Mouse (Mus musculus) cerebellum, adult (tissue): ENCODE data around the gene Gmfg.

Source experiments
- ATAC-seq: cut with Nextera tagmentation; 2 replicates; pipeline ENCODE4 v1.9.2; 2017; ENCODE audit warnings: mild to moderate bottlenecking, moderate library complexity, mixed read lengths; ENCODE audit not compliant: insufficient number of reproducible peaks, low FRiP score, low TSS enrichment

Gene Gmfg

DNA sequence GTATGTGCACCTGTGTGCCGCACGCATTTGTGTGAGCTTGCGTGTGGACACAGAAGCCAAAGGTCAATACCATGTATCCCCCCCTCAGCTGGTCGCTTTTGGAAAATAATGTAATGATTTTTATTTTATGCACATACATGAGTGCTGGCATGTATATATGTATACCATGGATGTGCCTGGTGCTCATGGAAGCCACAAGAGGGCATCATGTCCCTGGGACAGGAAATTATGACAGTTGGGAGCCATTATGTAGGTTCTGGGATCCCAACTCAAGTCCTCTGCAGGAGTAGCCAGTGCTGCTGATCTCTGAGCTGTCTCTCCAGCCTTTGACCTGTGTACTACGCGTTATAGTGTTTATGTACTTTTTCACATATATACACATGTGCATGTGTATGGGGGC lies 38.9 kb downstream of the Gmfg start:
- ATAC-seq = no peak

DNA sequence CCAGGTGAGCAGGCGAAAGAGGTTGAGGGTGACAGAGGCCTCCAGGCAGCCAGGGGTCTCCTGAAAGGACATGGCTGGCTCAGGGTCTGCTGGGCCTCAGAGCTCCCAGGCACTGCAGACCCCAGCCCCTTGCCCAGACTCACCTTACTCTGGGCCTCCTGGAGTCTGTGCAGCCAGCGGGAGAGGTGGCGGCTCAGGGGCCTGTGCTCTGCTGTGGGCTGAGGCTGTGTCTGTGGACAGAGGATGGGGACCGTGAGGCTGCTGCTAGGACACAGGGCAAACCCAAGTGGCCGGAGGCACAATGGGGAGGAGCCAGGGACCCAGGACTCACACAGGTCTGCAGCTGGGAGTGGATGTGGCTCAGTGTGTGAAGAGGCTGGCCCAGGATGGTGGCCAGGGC lies 40.1 kb downstream of the Gmfg start:
- ATAC-seq = no peak

DNA sequence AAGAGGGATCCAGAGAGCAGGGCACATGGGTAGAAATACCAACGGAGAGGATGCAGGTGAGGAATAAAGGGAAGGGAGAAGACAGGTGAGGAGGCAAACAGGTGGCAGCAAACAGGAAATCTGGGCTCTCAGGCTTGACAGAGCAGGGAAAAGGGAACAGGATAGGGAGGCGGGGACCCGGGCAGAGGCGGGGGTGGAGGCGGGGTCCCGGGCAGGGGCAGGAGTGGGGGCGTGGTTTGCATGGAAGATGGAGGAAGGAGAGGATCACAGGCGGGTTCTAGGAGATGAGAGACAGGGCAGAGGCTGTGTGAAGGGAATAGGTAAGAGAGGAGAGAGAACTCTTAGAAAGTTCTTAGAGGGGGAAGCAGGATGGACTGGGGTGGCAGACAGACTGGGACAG lies 41.6 kb downstream of the Gmfg start:
- ATAC-seq = no peak

DNA sequence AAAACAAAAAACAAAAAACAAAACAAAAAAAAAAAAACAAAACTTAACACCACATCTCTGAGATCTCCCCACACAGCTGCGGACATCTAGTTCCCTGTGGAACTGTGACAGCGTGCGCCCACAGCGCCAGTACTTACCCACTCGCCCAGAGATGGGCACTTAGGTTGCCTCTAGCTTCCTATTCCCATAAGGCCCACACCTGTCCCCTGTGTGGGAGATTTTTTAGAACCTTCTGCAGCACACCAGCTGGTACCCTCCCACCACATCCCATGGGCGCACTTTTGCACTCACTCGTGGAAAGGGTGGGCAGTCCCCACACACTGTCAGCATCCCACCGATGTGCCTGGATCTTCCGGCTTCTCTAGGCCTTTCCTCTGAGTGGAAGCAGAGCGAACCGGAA lies 45.6 kb downstream of the Gmfg start:
- no peak for ATAC-seq

DNA sequence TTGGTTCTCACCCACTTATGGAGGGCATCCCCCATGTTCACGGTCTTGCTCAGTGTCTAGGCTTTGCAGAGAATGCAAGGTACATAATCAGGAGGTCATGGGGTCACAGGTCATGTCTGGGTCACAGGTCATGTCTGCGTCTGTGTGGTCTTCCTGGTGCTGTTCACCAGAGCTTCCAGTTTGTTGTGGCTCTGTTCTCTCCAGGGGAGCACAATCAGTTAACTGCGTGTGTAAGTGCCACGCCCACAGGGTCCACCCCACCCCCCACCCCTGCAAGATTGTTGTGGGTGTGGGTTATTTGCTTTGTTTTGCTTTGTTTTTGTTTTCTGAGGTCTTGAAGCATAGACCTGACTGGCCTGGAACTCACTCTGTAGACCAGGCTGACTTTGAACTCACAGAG lies 46.9 kb downstream of the Gmfg start:
- no peak for ATAC-seq

DNA sequence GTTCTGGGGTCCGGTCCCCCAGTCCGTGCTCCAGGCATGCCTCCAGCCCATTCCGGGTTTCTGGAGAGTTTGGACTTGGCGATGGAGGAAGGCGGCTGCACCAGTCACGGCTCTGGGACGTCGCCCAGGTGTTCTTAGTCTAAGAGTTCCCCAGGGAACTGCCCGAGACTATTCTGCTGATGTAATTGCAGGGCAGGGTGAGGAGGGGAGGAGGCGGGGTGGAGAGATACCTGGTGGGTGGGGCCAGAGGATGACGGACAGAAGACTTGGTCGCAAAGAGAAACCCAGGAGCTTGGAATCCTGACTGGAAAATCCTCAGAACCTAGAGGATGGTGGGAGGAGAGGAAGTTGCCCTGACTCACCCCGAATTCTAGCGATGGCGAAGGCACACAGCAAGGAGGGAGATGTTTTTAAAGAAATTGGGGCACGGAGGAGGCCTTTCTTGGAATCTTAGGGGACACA lies 50.8 kb downstream of the Gmfg start:
- ATAC-seq = no peak

DNA sequence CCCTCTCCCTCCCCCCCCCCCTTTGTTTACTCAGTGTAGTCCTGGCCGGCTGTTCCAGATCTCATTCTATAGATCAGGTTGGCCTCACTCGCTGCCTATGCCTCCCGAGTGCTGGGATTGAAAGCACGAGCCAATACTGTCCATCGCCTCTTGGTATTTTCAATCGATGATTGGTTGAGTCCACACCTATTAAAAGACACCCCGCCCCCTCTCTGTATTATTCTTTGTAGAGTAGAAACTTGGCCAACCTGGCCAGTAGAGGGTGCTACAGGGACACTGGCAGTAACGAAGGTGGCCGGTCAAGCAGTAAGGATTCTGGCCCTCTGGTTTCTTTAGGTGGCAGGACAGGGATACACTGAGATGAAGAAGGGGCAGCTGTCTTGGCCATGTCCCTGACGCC lies 53.2 kb downstream of the Gmfg start:
- peak; percentile 81 for ATAC-seq

DNA sequence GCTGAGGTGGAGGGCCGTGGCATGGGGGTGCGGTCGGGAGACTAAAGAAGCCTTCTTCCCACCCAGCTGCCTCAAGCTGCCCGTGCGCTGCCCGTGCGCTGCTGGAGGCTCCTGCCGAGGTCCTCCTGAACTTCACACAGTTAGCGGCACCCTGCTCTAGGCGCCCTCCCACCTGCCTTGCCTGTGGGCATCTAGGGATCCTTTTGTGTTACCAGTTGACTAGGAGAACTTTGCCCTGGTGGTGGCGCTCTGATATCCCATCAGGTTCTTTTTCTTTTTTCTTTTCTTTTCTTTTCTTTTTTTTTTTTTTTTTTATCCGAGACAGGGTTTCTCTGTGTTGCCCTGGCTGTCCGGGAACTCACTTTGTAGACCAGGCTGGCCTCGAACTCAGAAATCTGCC lies 53.7 kb downstream of the Gmfg start:
- no peak; the same call in 1 of the 2 replicates for ATAC-seq

DNA sequence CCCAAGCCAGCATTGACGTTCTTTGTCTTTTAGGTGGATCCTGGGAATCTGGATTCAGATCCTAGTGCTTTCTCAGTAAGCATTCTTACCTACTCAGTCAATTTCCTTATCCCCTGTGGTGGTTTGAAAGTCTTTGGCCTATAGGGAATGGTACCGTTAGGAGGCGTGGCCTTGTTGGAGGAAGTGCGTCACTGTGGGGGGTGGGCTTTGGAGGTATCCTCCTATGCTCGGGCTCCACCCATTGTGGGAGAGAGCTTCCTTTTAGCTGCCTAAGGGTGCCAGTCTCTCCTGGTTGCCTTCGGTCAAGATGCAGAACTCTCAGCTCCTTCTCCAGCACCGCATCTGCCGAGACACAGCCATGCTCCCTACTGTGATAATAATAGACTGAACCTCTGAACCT lies 55.1 kb downstream of the Gmfg start:
- no peak for ATAC-seq

DNA sequence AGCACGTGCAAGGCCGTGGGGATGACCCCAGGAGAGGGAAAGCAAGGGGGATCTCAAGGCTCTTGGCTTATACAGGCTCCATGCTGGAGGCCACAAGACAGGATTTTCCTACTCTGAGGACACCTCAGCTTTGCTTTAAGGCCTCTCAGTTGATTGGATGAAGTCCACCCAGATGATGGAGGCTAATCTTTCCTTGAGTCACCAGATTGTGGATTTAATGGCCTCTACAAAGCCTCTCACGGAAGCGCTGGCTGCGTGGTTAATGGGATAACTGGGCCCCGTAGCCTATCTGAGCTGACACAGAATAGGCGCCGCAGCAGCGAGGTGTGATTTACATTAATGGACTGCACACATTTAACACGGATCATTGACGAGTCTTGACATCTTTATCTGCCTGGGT lies 58.2 kb downstream of the Gmfg start:
- no peak for ATAC-seq
